Mouse (Mus musculus): ENCODE data around the gene Fez2. TPM values are rescaled to one million over a fixed set of nuclear protein-coding genes. Genes with fewer than 3 reads are reported as not detected.

The Fez2 gene
- total RNA-seq, 2 experiments from 2014 or later: 57.9 to 64.7 TPM

GRCm38 (mm10) chr17:78321216-78321835 lies 96.6 kb downstream of the Fez2 start:
- DNase-seq: no peak

Other genes with a start within 250 kb of the Fez2 start
- gene Crim1, start 217.9 kb downstream of the Fez2 start, total RNA-seq (2021): 10 to 100 TPM; 35.0 to 37.0 TPM
- gene Vit, start 89.9 kb upstream of the Fez2 start, total RNA-seq (2021): 1 to 10 TPM; 1.7 to 2.4 TPM